Mouse (Mus musculus): ENCODE measurements around the gene Rsbn1l. TPM values are rescaled to one million over a fixed set of nuclear protein-coding genes. Genes with fewer than 3 reads are reported as not detected.

Rsbn1l gene
- total and polyA plus RNA-seq, 3 experiments: 8.1 to 20.2 (median 17.0) TPM

- no peaks in the 10 kb centered on the region for H3K9me3 ChIP-seq (replicated peaks; ENCODE audit: low read length)
- in situ Hi-C loops (cut with MboI; ENCODE audit: low pct_ligation_motif_present, low pct_unique_long_range_greater_than_20kb, low sequenced_read_pairs) (no loop called here), dilution Hi-C loops (cut with MboI; ENCODE audit: extremely low pct_ligation_motif_present, extremely low pct_unique_long_range_greater_than_20kb, low sequenced_read_pairs) (no loop called here)
- peaks cover 7 to 38% of the 10 kb centered on the region in 2 experiments for H3K4me1 ChIP-seq (ENCODE audit: control insufficient read depth in 1 of 2, insufficient read depth in 2 of 2)
- peaks cover 0 to 20% of the 10 kb centered on the region in 2 experiments for H3K36me3 ChIP-seq (replicated peaks in 1 of 2; ENCODE audit: control insufficient read depth in 1 of 2, insufficient read depth in 1 of 2, low read length in 1 of 2)
- peak within 1 kb of the TSS; percentile 77 to 90 (median 89) for H3K4me3 ChIP-seq (replicated peaks in 1 of 3; ENCODE audit: low read depth in 2 of 3, low read length in 2 of 3, poor library complexity in 1 of 3)
- H3K79me2 ChIP-seq (replicated peaks; ENCODE audit: control insufficient read depth, extremely low read depth, insufficient read depth, poor library complexity, severe bottlenecking): peaks cover 33% of the 10 kb centered on the region
- H3K27me3 ChIP-seq (replicated peaks): no peaks in the 10 kb centered on the region
- peak; percentile 98 for DNase-seq (ENCODE audit: extremely low read depth)
- H3K4me2 ChIP-seq (ENCODE audit: insufficient read depth, low read depth, poor library complexity, severe bottlenecking): peak within 1 kb of the TSS; percentile 88
- peak within 1 kb of the TSS; percentile 83 for H3K9ac ChIP-seq (ENCODE audit: insufficient read depth, low read depth)
- peak within 1 kb of the TSS; percentile 71 for H3K27ac ChIP-seq (ENCODE audit: insufficient read depth, low read depth)
- peak; percentile 84 for TF ChIP-seq NELFE (IDR thresholded peaks at IDR 0.05; ENCODE audit: low read depth, low read length)
- TF ChIP-seq MAFK (IDR thresholded peaks at IDR 0.05; ENCODE audit: insufficient replicate concordance, low read length): no peak
- peak; percentile 89 for TF ChIP-seq POLR2A (IDR thresholded peaks at IDR 0.05; ENCODE audit: low read depth, low read length)
- TF ChIP-seq POLR2AphosphoS2 (IDR thresholded peaks at IDR 0.05; ENCODE audit: low read depth, low read length): no peak; the same call in 1 of the 2 replicates
- no peak for TF ChIP-seq GABPA (IDR thresholded peaks at IDR 0.05; ENCODE audit: insufficient replicate concordance, low read depth, low read length)
- peak; percentile 70 for TF ChIP-seq ELF1 (IDR thresholded peaks at IDR 0.05; ENCODE audit: low read depth, low read length)
- TF ChIP-seq SMC3 (IDR thresholded peaks at IDR 0.05; ENCODE audit: low read depth, low read length): no peak
- TF ChIP-seq CTCF (conservative IDR thresholded peaks at IDR 0.05 in 1 of 2, IDR thresholded peaks at IDR 0.05 in 1 of 2; ENCODE audit: low read depth in 2 of 2, low read length in 2 of 2): no peak; a peak in 1 of 4 replicates
- TF ChIP-seq E2F4 (IDR thresholded peaks at IDR 0.05; ENCODE audit: insufficient replicate concordance, low read depth, low read length): no peak; the same call in 1 of the 2 replicates
- TF ChIP-seq CHD2 (IDR thresholded peaks at IDR 0.05; ENCODE audit: low read length): peak; percentile 82
- TF ChIP-seq SIN3A (IDR thresholded peaks at IDR 0.05; ENCODE audit: low read length): peak; percentile 80
- peak; percentile 61 for TF ChIP-seq TBP (conservative IDR thresholded peaks at IDR 0.05; ENCODE audit: low read depth, low read length)
- peak; percentile 48; the same call in 1 of the 2 replicates for TF ChIP-seq KAT2A (IDR thresholded peaks at IDR 0.05; ENCODE audit: insufficient replicate concordance, low read length)
- TF ChIP-seq JUN (IDR thresholded peaks at IDR 0.05; ENCODE audit: insufficient read depth, low read depth, low read length): no peak
- no peak for TF ChIP-seq ZC3H11A (IDR thresholded peaks at IDR 0.05; ENCODE audit: low read depth, low read length)
- peak; percentile 79; the same call in 1 of the 2 replicates for TF ChIP-seq MXI1 (IDR thresholded peaks at IDR 0.05; ENCODE audit: low read depth, low read length)
- TF ChIP-seq PAX5 (IDR thresholded peaks at IDR 0.05; ENCODE audit: low read length): no peak
- TF ChIP-seq ZKSCAN1 (IDR thresholded peaks at IDR 0.05; ENCODE audit: borderline replicate concordance, low read depth, low read length): no peak
- no peak for TF ChIP-seq IRF4 (IDR thresholded peaks at IDR 0.05; ENCODE audit: low read depth, low read length)
- peak; percentile 91 for TF ChIP-seq UBTF (IDR thresholded peaks at IDR 0.05; ENCODE audit: low read depth, low read length)
- no peak; the same call in 1 of the 2 replicates for TF ChIP-seq ETS1 (conservative IDR thresholded peaks at IDR 0.05; ENCODE audit: low read depth, low read length)
- no peak; the same call in 1 of the 2 replicates for TF ChIP-seq USF1 (IDR thresholded peaks at IDR 0.05; ENCODE audit: low read depth, low read length)
- peak; percentile 29; the same call in 1 of the 2 replicates for TF ChIP-seq MYC (IDR thresholded peaks at IDR 0.05; ENCODE audit: low read depth, low read length)
- TF ChIP-seq ZMIZ1 (IDR thresholded peaks at IDR 0.05; ENCODE audit: low read depth, low read length): peak; percentile 73; the same call in 1 of the 2 replicates
- TF ChIP-seq NRF1 (IDR thresholded peaks at IDR 0.05; ENCODE audit: low read depth, low read length): peak; percentile 89
- peak; percentile 74 for TF ChIP-seq HCFC1 (IDR thresholded peaks at IDR 0.05; ENCODE audit: low read depth, low read length)
- no peak for TF ChIP-seq JUND (conservative IDR thresholded peaks at IDR 0.05; ENCODE audit: low read depth, low read length)
- TF ChIP-seq CHD1 (IDR thresholded peaks at IDR 0.05; ENCODE audit: low read depth, low read length): no peak
- TF ChIP-seq ZNF384 (IDR thresholded peaks at IDR 0.05; ENCODE audit: low read depth, low read length): peak; percentile 73
- TF ChIP-seq MEF2A (IDR thresholded peaks at IDR 0.05; ENCODE audit: borderline replicate concordance, low read depth, low read length): peak; percentile 32; the same call in 1 of the 2 replicates
- TF ChIP-seq MAX (IDR thresholded peaks at IDR 0.05; ENCODE audit: low read length): peak; percentile 61; the same call in 1 of the 2 replicates
- no peak; the same call in 1 of the 2 replicates for TF ChIP-seq RAD21 (IDR thresholded peaks at IDR 0.05; ENCODE audit: low read depth, low read length)
- TF ChIP-seq RCOR1 (conservative IDR thresholded peaks at IDR 0.05; ENCODE audit: low read depth, low read length): no peak
- 0 out of 2 replicates have a peak, but pooled peaks have one; percentile 30 for TF ChIP-seq BHLHE40 (IDR thresholded peaks at IDR 0.05; ENCODE audit: low read depth, low read length)
- TF ChIP-seq MAZ (IDR thresholded peaks at IDR 0.05; ENCODE audit: low read depth, low read length): 0 out of 2 replicates have a peak, but pooled peaks have one; percentile 23
- TF ChIP-seq TCF12 (IDR thresholded peaks at IDR 0.05; ENCODE audit: low read depth, low read length): peak; percentile 85
- TF ChIP-seq USF2 (conservative IDR thresholded peaks at IDR 0.05; ENCODE audit: low read depth, low read length): no peak
These were observed 74.0 kb downstream of the Rsbn1l start, which contains the start of the genes Phtf2 and Tmem60 for GRCm38 (mm10) chr5:20881915-20882800. Phtf2 (minus strand) TSS chr5:20882124. Tmem60 (plus strand) TSS chr5:20882191.

Measured in CH12.LX (cell line).